Comparison of ENCODE assay signal across 8 mouse cellular contexts in the genomic region with DNA sequence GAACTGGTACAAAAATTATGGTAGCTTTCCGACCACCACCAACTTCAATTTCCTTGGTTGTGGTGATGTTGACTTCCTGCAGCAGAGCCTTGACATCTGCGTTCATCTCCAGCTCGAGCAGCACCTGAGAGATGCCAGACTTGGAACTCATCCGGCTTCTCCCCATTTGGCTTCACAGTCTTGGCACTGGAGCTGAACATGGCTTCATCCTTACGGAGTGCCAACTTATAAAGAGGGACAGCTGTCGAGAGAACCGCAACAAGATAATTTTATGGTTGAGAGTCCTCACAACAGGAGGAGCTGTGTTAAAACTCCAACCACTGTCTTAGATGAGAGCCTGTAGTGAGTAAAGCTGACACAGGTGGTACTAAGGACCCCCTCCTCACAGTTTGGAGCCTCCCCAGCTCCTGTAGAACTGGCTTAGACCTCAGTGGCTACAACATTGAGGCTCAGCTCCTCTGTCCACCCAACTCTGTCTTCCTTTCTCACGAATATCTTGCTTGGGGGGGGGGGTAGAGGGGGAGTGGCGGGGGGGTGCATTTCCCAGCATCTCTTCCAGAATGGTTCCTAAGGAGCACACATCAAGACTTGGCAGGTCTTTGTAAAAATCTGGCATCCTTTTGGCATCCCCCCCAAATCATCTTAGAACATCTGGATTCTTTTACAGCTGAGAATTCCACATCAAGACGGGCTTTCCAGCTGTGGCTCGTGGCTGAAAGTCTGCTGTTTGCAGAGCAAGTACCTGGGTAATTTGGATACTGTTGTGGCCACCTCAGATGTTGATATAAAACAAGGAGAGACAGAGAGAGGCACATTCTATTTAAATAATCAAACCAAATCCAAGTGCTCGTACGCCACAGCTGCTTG. TPM values are rescaled to one million over a fixed set of nuclear protein-coding genes. Genes with fewer than 3 reads are reported as not detected.
A peak's percentile ranks its signal among the peaks of the same experiment; 100 is the strongest.
DNase-seq lines count a peak whose midpoint lies in the region; ATAC-seq and TF ChIP-seq lines count a peak whose summit lies in the region.
"Not testable (repeated sequence)": the region's sequence is repeated elsewhere in the genome, so short reads cannot be mapped to it uniquely, and the experiment has no call there.

No protein-coding gene starts in this region.

- peak; percentile 79; the same call in 1 of the 2 replicates for ATAC-seq in liver, embryonic 11.5 days (replicated peaks; ENCODE audit: low FRiP score)
- ATAC-seq in midbrain, postnatal 0 days (ENCODE audit: low FRiP score), result peak; percentile 92
- ATAC-seq in stomach, embryonic 14.5 days (ENCODE audit: insufficient number of reproducible peaks, insufficient read depth, low FRiP score, low read depth), result peak; percentile 82

- 77% methylated on average over 9 of the region's 13 CpGs for WGBS in liver, embryonic 11.5 days
- WGBS in midbrain, postnatal 0 days, result 80% methylated on average over 9 of the region's 13 CpGs
- 77% methylated on average over 9 of the region's 13 CpGs for WGBS in stomach, embryonic 14.5 days

- H3K27me3 ChIP-seq in liver, embryonic 11.5 days (replicated peaks; ENCODE audit: control insufficient read depth, insufficient read depth, low read length); midbrain, postnatal 0 days (ENCODE audit: insufficient read depth, low read length); stomach, embryonic 14.5 days (ENCODE audit: control insufficient read depth, insufficient read depth, low read length): not testable (repeated sequence)

- H3K4me2 ChIP-seq in liver, embryonic 11.5 days; midbrain, postnatal 0 days (ENCODE audit: low read depth, low read length, poor library complexity, severe bottlenecking); stomach, embryonic 14.5 days (replicated peaks; ENCODE audit: low read depth, low read length): not testable (repeated sequence)

- intact Hi-C loops in heart, postnatal 25 days (cut with DNase I), result not testable (repeated sequence)

- H3K4me1 ChIP-seq in liver, embryonic 11.5 days (replicated peaks; ENCODE audit: control insufficient read depth, insufficient read depth, low read length); midbrain, postnatal 0 days (ENCODE audit: insufficient read depth, low read length); stomach, embryonic 14.5 days (ENCODE audit: control insufficient read depth, insufficient read depth, low read length): not testable (repeated sequence)

- peak; percentile 34 to 42 for DNase-seq in CD8-positive naive resting alpha-beta T cell, adult 2 months (ENCODE audit: low read depth in 2 of 2, low spot score in 2 of 2)
- DNase-seq in cerebellum, postnatal 14 days, result peak; percentile 61 to 65
- DNase-seq in frontal cortex, postnatal 14 days (ENCODE audit: low spot score in 2 of 2), result peak; percentile 65
- peak; percentile 67 for DNase-seq in heart, postnatal 25 days (ENCODE audit: low spot score)
- DNase-seq in kidney, postnatal 25 days, result peak; percentile 61 to 84
- DNase-seq in liver, embryonic 11.5 days (ENCODE audit: low spot score), result peak; percentile 28
- not testable (repeated sequence) for DNase-seq in midbrain, postnatal 0 days (ENCODE audit: low spot score)

- not testable (repeated sequence) for H3K4me3 ChIP-seq in liver, embryonic 11.5 days (ENCODE audit: low read depth, low read length); midbrain, postnatal 0 days (ENCODE audit: low read depth, low read length); stomach, embryonic 14.5 days (ENCODE audit: low read depth, low read length)

- TF ChIP-seq CTCF in midbrain, postnatal 0 days (IDR thresholded peaks at IDR 0.05), result not testable (repeated sequence)

- not testable (repeated sequence) for H3K27ac ChIP-seq in liver, embryonic 11.5 days (ENCODE audit: low read depth, low read length); midbrain, postnatal 0 days (ENCODE audit: low read depth, low read length); stomach, embryonic 14.5 days (ENCODE audit: low read length)

- H3K36me3 ChIP-seq in liver, embryonic 11.5 days (ENCODE audit: control insufficient read depth, insufficient read depth, low read length); midbrain, postnatal 0 days (ENCODE audit: insufficient read depth, low read length); stomach, embryonic 14.5 days (ENCODE audit: control insufficient read depth, insufficient read depth, low read length): not testable (repeated sequence)

- H3K9ac ChIP-seq in liver, embryonic 11.5 days (ENCODE audit: low read depth, low read length); midbrain, postnatal 0 days (replicated peaks; ENCODE audit: low read length, poor library complexity, severe bottlenecking); stomach, embryonic 14.5 days (replicated peaks; ENCODE audit: low read depth, low read length): not testable (repeated sequence)

- H3K9me3 ChIP-seq in liver, embryonic 11.5 days (ENCODE audit: control insufficient read depth, low read length); midbrain, postnatal 0 days (ENCODE audit: low read length); stomach, embryonic 14.5 days (ENCODE audit: control insufficient read depth, low read depth, low read length): not testable (repeated sequence)

RNA-seq across cellular contexts. Expression of gene Gm21119, which starts 17.6 kb away (rescaled TPM):
- under 1 TPM; 0.17 to 0.44 TPM for total RNA-seq in heart, postnatal 25 days (2021)
- polyA plus RNA-seq in liver, embryonic 11.5 days (2014; fragmentation: Nextera tagmentation; extraction: Ambion mirVana), result not detected in 2 replicates
- 0.11 and 1.2 TPM in 2 replicates for total RNA-seq in midbrain, postnatal 0 days (2014; rRNA removed)
- polyA plus RNA-seq in midbrain, postnatal 0 days (2015; fragmentation: Nextera tagmentation; extraction: Ambion mirVana), result 0.31 TPM in 1 of 2 replicates, not detected in the other
- polyA plus RNA-seq in stomach, embryonic 14.5 days (2014; fragmentation: Nextera tagmentation; extraction: Ambion mirVana), result 0.34 TPM in 1 of 2 replicates, not detected in the other
